Mouse (Mus musculus): ENCODE measurements at regions not wholly inside any gene's neighbourhood (a gene's known extent, or its start where the extent isn't known, plus 50 kb on each side); places are given as distances from the start of the nearest gene placed in this dataset.

DNA sequence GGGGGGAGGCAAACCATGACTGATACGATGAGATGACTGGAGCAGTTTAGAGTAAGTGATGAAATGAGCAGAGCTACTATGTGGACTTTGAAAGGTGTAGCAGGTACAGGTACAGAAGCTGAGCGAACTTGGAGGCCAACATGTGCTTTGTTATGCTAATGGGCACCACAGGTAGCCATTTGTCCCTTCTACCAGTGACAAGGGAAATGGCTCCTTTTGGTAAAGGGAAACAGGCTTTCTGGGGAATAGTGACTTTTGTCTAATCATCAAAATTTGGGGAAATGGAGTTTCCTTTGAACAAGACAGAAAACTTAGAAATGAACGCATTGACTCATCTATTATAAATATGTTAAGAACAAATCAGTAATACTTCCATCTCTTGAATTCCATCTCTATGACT is 368.8 kb downstream of the Insc start:
- H3K27me3 ChIP-seq (ENCODE audit: control insufficient read depth, insufficient read depth, low read length): no peaks in the 10 kb centered on the region
- WGBS: 65% methylated on average over 3 of the region's 3 CpGs
- H3K27ac ChIP-seq: no peak overlapping the region
- no peak overlapping the region for H3K9ac ChIP-seq (ENCODE audit: low read depth, low read length)
- no peak for DNase-seq
- H3K36me3 ChIP-seq (ENCODE audit: control insufficient read depth, insufficient read depth, low read length): no peaks in the 10 kb centered on the region
- no peaks in the 10 kb centered on the region for H3K4me1 ChIP-seq (ENCODE audit: control insufficient read depth, insufficient read depth, low read length)
- H3K79me2 ChIP-seq (replicated peaks; ENCODE audit: control insufficient read depth, insufficient read depth, low read length): no peaks in the 10 kb centered on the region
- intact Hi-C loops (cut with DNase I): no loop called here
- no peak overlapping the region for H3K4me3 ChIP-seq
- no peak for TF ChIP-seq POLR2A (IDR thresholded peaks at IDR 0.05; ENCODE audit: insufficient read depth, low read depth, low read length)
- no peak for TF ChIP-seq CTCF (IDR thresholded peaks at IDR 0.05)
- TF ChIP-seq EP300 (IDR thresholded peaks at IDR 0.05; ENCODE audit: insufficient read depth, low read depth, low read length): no peak

- H3K36me3 ChIP-seq (ENCODE audit: control insufficient read depth, insufficient read depth, low read length): no peaks in the 10 kb centered on the region
- intact Hi-C loops (cut with DNase I): no loop called here
- H3K27me3 ChIP-seq (ENCODE audit: control insufficient read depth, insufficient read depth, low read length): no peaks in the 10 kb centered on the region
- H3K27ac ChIP-seq: no peak overlapping the region
- no peaks in the 10 kb centered on the region for H3K79me2 ChIP-seq (replicated peaks; ENCODE audit: control insufficient read depth, insufficient read depth, low read length)
- DNase-seq: no peak
- TF ChIP-seq POLR2A (IDR thresholded peaks at IDR 0.05; ENCODE audit: insufficient read depth, low read depth, low read length) (no peak), CTCF (IDR thresholded peaks at IDR 0.05) (peak; percentile 25), EP300 (IDR thresholded peaks at IDR 0.05; ENCODE audit: insufficient read depth, low read depth, low read length) (no peak)
- 34% methylated on average over 2 of the region's 2 CpGs for WGBS
- H3K4me1 ChIP-seq (ENCODE audit: control insufficient read depth, insufficient read depth, low read length): no peaks in the 10 kb centered on the region
- H3K9ac ChIP-seq (ENCODE audit: low read depth, low read length): no peak overlapping the region
- H3K4me3 ChIP-seq: no peak overlapping the region
Observed at GRCm38 (mm10) chr7:115123283-115123682, 379.8 kb downstream of the Insc start.

DNA sequence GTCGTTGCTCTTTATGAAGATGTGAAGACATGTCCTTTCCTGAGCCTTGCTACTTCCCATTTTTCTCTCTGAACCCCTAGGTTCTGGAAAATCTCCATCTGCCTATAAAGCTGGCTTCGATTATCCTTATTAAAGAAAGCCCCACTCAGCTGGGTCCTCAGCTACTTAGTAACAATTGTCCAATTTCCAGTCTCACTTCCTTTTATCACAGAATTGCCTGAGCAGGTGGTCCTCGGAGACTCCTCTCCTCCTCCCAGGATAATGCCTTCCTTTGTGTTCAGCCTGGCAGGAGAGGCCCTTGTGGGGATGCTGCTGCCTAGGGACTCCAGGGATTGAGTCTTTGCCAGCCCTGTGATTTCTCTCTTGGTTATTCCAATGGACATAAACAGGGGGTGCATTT is 385.5 kb downstream of the Insc start:
- H3K9ac ChIP-seq (ENCODE audit: low read depth, low read length): no peak overlapping the region
- TF ChIP-seq EP300 (IDR thresholded peaks at IDR 0.05; ENCODE audit: insufficient read depth, low read depth, low read length): no peak
- no peak for TF ChIP-seq POLR2A (IDR thresholded peaks at IDR 0.05; ENCODE audit: insufficient read depth, low read depth, low read length)
- no peak for TF ChIP-seq CTCF (IDR thresholded peaks at IDR 0.05)
- H3K4me3 ChIP-seq: no peak overlapping the region
- H3K4me1 ChIP-seq (ENCODE audit: control insufficient read depth, insufficient read depth, low read length): no peaks in the 10 kb centered on the region
- 36% methylated on average over 3 of the region's 3 CpGs for WGBS
- no peak overlapping the region for H3K27ac ChIP-seq
- no peak for DNase-seq
- H3K79me2 ChIP-seq (replicated peaks; ENCODE audit: control insufficient read depth, insufficient read depth, low read length): no peaks in the 10 kb centered on the region
- H3K36me3 ChIP-seq (ENCODE audit: control insufficient read depth, insufficient read depth, low read length): no peaks in the 10 kb centered on the region
- H3K27me3 ChIP-seq (ENCODE audit: control insufficient read depth, insufficient read depth, low read length): no peaks in the 10 kb centered on the region
- intact Hi-C loops (cut with DNase I): no loop called here

- WGBS: 92% methylated on average over 10 of the region's 10 CpGs
- no peak overlapping the region for H3K9ac ChIP-seq (ENCODE audit: low read depth, low read length)
- H3K4me3 ChIP-seq: no peak overlapping the region
- TF ChIP-seq POLR2A (IDR thresholded peaks at IDR 0.05; ENCODE audit: insufficient read depth, low read depth, low read length) (no peak), CTCF (IDR thresholded peaks at IDR 0.05) (no peak), EP300 (IDR thresholded peaks at IDR 0.05; ENCODE audit: insufficient read depth, low read depth, low read length) (no peak)
- no peaks in the 10 kb centered on the region for H3K36me3 ChIP-seq (ENCODE audit: control insufficient read depth, insufficient read depth, low read length)
- no peak for DNase-seq
- intact Hi-C loops (cut with DNase I): no loop called here
- no peaks in the 10 kb centered on the region for H3K79me2 ChIP-seq (replicated peaks; ENCODE audit: control insufficient read depth, insufficient read depth, low read length)
- peaks cover 2% of the 10 kb centered on the region for H3K4me1 ChIP-seq (ENCODE audit: control insufficient read depth, insufficient read depth, low read length)
- H3K27ac ChIP-seq: no peak overlapping the region
- H3K27me3 ChIP-seq (ENCODE audit: control insufficient read depth, insufficient read depth, low read length): no peaks in the 10 kb centered on the region
Observed at GRCm38 (mm10) chr7:115131259-115131969, 387.9 kb downstream of the Insc start.

- 57% methylated on average over 11 of the region's 11 CpGs for WGBS
- peaks cover 2% of the 10 kb centered on the region for H3K4me1 ChIP-seq (ENCODE audit: control insufficient read depth, insufficient read depth, low read length)
- intact Hi-C loops (cut with DNase I): no loop called here
- DNase-seq: no peak
- H3K27ac ChIP-seq: no peak overlapping the region
- no peaks in the 10 kb centered on the region for H3K79me2 ChIP-seq (replicated peaks; ENCODE audit: control insufficient read depth, insufficient read depth, low read length)
- no peak for TF ChIP-seq CTCF (IDR thresholded peaks at IDR 0.05)
- no peak for TF ChIP-seq EP300 (IDR thresholded peaks at IDR 0.05; ENCODE audit: insufficient read depth, low read depth, low read length)
- no peak overlapping the region for H3K4me3 ChIP-seq
- no peak overlapping the region for H3K9ac ChIP-seq (ENCODE audit: low read depth, low read length)
- no peaks in the 10 kb centered on the region for H3K27me3 ChIP-seq (ENCODE audit: control insufficient read depth, insufficient read depth, low read length)
- H3K36me3 ChIP-seq (ENCODE audit: control insufficient read depth, insufficient read depth, low read length): no peaks in the 10 kb centered on the region
Observed at GRCm38 (mm10) chr7:115131970-115132551, 388.6 kb downstream of the Insc start.

DNA sequence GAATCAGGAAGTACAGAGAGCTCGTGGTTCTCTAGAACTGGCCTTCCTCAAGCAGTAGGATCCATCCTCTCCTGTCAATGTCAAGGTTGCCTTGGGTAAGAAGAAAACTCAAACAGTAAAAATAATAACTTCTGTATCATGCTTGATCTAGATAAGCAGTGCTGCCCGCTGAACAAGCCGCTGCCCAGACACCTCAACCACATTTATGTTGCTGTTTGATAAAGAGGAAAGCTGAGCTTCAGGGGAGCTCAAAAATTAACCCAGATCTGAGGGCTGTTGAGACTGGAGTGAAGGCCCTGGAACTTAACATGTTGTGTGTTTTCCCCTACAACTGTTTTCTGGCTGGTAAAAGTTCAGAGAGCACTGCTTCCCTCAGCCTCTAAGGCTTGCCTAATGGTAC is 389.1 kb downstream of the Insc start:
- intact Hi-C loops (cut with DNase I): no loop called here
- no peak overlapping the region for H3K4me3 ChIP-seq
- H3K36me3 ChIP-seq (ENCODE audit: control insufficient read depth, insufficient read depth, low read length): no peaks in the 10 kb centered on the region
- no peaks in the 10 kb centered on the region for H3K79me2 ChIP-seq (replicated peaks; ENCODE audit: control insufficient read depth, insufficient read depth, low read length)
- no peaks in the 10 kb centered on the region for H3K27me3 ChIP-seq (ENCODE audit: control insufficient read depth, insufficient read depth, low read length)
- no peak for DNase-seq
- peaks cover 2% of the 10 kb centered on the region for H3K4me1 ChIP-seq (ENCODE audit: control insufficient read depth, insufficient read depth, low read length)
- no peak overlapping the region for H3K27ac ChIP-seq
- no peak for TF ChIP-seq POLR2A (IDR thresholded peaks at IDR 0.05; ENCODE audit: insufficient read depth, low read depth, low read length)
- TF ChIP-seq EP300 (IDR thresholded peaks at IDR 0.05; ENCODE audit: insufficient read depth, low read depth, low read length): no peak
- no peak for TF ChIP-seq CTCF (IDR thresholded peaks at IDR 0.05)
- no peak overlapping the region for H3K9ac ChIP-seq (ENCODE audit: low read depth, low read length)
- 78% methylated on average over 3 of the region's 3 CpGs for WGBS
